Mouse (Mus musculus) hematopoietic stem cell, adult 5-6 weeks (primary cell): Measurements from ENCODE around the gene Treml4. TPM values are rescaled to one million over a fixed set of nuclear protein-coding genes. Genes with fewer than 3 reads are reported as not detected.

ENCODE experiments used
- ATAC-seq, 2 experiments: fragments of 125-278 bp in 1 of 2; replicated peaks in 1 of 2; 2 replicates each; pipeline ENCODE4 v1.8.0; 2016 to 2017; ENCODE audit warnings: inconsistent platforms in 2 of 2, mild to moderate bottlenecking in 2 of 2, moderate number of reproducible peaks in 2 of 2, low read depth in 1 of 2, moderate TSS enrichment in 1 of 2; ENCODE audit not compliant: low FRiP score in 2 of 2, poor library complexity in 2 of 2, severe bottlenecking in 2 of 2, insufficient read depth in 1 of 2, low TSS enrichment in 1 of 2
- total RNA-seq: library from RNA; stranded (forward); fragments of 172-1452, 232-1000 nt; gene quantifications from 2 replicates; pipeline ENCODE4 v1.2.3, GENCODE M21; 2017

The Treml4 gene
- total RNA-seq, 1 experiment from 2014 or later = not detected

DNA sequence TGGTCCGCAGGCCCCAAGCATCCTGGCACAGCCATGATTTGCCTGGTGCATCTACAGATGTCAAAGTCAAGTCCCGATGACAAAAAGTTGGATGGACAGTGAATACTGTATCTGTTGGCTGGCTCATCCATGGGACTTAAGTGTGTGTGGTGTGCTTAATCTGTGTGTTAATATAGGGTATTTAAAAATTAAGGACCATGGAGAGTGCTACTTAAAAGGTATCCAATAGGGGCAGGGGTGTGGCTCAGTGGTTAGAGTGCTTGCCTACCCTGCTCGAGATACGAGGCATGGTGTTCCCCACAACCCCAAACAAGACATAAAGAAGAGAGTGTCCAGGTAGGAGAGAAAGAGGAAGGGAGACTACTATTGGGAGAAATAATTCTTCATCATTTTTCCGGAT lies 37.7 kb downstream of the Treml4 start:
- ATAC-seq = no peak

DNA sequence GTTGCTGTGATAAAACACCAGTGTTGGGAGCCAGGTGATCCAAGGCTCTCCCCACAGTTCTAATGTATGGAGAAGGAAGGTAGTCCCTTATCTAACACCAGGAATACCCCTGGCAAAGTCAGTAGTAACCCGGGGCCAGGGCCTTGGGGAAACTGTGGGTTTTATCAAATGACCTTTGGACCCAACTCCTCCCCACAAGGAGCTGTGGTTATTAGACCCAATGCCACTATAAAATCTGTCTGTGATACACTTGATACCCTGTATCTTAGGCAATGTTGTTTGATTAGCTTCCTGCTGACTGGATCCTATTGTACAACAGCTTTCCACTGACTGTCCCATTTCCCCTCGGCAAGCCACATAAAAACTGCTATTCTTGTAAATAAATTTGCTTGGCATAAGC lies 48.0 kb downstream of the Treml4 start:
- ATAC-seq = no peak

DNA sequence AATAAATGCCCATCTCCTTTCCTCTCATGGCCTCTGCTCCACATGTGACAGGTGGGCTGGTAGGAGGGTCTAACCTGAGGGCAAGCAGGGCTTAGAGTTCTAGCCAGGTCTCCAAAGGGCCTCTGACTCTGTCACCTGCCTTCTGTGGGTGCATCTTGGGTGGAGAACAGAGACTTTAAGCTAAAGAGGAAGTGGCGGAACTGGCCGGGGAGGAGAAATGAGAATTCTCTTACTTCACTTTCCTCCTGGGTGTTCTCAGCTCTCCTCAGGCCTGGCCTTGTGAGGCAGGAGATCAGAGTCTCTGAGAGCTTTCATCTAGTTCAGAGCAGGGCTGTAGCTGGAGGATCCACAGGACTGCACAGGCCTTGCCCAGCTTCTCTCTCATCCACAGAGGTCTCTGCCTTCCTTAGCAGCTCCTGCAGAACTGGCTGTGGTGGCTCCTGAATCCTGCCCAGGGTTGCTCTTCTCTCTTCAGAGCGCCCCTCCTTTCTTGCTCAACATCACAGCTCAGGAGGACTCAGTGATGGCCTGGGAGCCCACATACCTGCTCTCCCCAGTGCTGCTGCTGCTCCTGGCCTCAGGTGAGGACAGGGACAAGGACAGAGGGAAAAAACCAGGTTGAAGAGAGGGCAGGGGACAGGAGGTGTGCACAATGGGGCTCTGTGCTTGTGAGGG lies 51.9 kb downstream of the Treml4 start, which contains the start of gene B430306N03Rik:
B430306N03Rik (plus strand) TSS at position 237 of the 675 bp plus-strand sequence.
- ATAC-seq = peak; percentile 65 to 67

DNA sequence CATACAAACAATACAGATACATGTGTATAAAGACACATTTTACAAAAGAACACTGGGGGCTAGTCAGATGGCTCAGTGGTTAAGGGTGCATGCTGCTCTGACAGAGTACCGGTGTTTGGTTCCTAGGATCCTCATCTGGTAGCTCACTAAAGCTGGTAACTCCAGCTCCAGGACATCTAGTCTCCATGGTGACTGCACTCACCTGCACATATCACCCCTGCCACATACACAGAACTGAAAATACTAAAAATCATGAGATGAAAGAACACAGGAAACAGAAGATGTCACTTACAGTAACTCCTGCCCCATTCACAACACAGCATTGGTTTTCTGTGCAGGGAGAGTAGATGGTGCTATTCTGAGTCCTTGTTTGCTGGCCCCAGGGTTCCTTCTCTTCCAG lies 54.6 kb downstream of the Treml4 start:
- ATAC-seq = no peak

DNA sequence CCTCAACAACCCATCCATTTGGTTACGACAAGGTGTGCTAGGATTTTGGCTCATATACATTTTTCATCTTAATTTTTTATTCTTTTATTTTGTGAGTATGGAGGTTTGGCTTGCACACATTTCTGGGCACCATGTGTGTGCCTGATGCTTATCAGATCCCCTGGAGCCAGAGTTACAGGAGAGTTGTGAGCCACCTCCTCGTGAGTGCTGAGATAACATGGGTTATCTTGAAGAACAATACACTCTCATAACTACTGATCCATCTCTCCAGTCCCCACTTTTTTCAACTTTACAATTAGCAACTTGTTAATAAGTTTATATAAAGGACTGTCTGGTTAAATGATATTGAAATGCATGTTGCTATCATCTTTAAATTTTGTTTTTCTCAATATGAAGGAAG lies 57.2 kb downstream of the Treml4 start:
- no peak for ATAC-seq

DNA sequence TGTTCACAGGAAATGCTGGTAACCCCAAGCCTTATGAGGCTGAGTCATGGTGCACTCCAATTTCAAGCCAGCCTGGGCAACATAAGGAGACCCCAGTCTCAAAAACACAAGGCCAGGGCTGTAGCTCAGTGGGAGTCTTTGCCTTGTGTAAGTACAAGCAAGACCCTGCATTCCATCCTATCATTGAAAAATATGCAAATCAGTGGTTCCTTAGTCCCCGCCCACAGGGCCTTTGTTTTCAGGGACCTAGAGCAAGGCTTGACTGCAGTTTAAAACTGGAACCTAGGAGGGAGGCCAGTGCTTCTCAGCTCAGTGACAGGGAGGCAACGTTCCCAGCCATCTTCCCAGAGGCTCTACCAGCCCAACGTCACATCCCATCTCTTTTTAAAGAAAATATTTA lies 59.1 kb downstream of the Treml4 start:
- no peak for ATAC-seq

DNA sequence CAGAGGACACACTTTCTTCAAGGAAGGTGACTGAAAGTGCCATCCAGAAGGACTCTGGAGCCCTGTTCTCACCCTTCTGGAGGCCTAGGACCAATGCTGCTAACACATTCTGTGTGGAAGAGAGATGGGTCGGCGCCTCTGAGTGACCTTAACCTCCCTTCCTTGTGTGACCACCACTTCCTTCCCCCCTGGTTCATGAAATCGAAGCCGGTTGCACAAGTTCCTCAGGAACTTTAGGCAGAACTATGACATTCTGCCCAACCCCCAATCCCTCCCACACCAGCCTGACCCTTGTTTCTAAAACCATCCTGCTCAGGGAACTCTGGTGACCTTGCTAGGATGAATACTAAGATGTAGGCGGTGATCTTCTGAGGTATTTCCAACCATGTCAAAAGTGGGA lies 60.2 kb downstream of the Treml4 start:
- peak; percentile 67 to 81; a peak in 3 of 4 replicates for ATAC-seq

Other genes with a start within 250 kb of the Treml4 start
- not detected in 2 replicates for gene 1700122O11Rik, start 226.0 kb upstream of the Treml4 start, total RNA-seq
- not detected in 2 replicates for gene 1700067P10Rik, start 175.0 kb upstream of the Treml4 start, total RNA-seq
- gene 9830107B12Rik, start 118.0 kb upstream of the Treml4 start, total RNA-seq = 2.9 and 4.4 TPM in 2 replicates
- 1.0 and 9.2 TPM in 2 replicates for gene A530064D06Rik, start 97.0 kb upstream of the Treml4 start, total RNA-seq
- gene Trem1, start 31.5 kb upstream of the Treml4 start, total RNA-seq = 7.4 and 13.9 TPM in 2 replicates
- 7.2 and 34.1 TPM in 2 replicates for gene Trem3, start 16.5 kb upstream of the Treml4 start, total RNA-seq
- 102 TPM in 2 replicates for gene Treml2, start 35.2 kb downstream of the Treml4 start, total RNA-seq
- 4.2 and 4.9 TPM in 2 replicates for gene B430306N03Rik, start 51.8 kb downstream of the Treml4 start, total RNA-seq
- gene Trem2, start 82.1 kb downstream of the Treml4 start, total RNA-seq = not detected in 2 replicates
- 0.63 and 2.7 TPM in 2 replicates for gene Treml1, start 95.6 kb downstream of the Treml4 start, total RNA-seq
- 47.1 and 83.8 TPM in 2 replicates for gene Nfya, start 145.6 kb downstream of the Treml4 start, total RNA-seq
- 60.4 and 65.4 TPM in 2 replicates for gene Oard1, start 145.7 kb downstream of the Treml4 start, total RNA-seq
- not detected in 2 replicates for gene Apobec2, start 168.6 kb downstream of the Treml4 start, total RNA-seq
- 1.2 and 10.7 TPM in 2 replicates for gene Tspo2, start 187.2 kb downstream of the Treml4 start, total RNA-seq
- 2.6 and 4.5 TPM in 2 replicates for gene Unc5cl, start 190.6 kb downstream of the Treml4 start, total RNA-seq